Mouse (Mus musculus) retina, adult 2 months (tissue): ENCODE results near the gene Dhrs4.

Source experiments
- DNase-seq: peaks from one replicate; pipeline ENCODE4 v3.0.0-alpha.2; 2012; ENCODE audit warnings: low read depth, low spot score

Gene Dhrs4

DNA sequence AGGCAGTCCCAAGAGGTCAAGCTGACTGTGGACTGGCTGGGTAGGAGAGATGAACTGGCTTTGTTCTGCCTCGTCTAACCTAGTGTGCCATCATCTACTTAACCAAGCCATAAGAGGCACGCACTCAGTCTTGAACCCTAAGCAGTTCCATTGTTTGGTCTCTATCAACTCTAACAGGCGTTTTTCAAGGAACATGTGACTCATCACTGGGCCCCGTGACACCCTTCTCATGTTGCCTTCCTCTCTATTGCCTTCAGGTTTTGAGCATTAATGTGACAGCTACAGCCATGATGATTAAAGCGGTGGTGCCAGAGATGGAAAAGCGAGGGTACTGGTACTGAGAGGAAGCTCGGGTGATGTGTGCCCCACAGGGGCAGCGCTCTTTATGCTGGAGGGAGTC is 8.3 kb downstream of the Dhrs4 start:
- no peak for DNase-seq

GRCm38 (mm10) chr14:55490361-55491201 is 12.0 kb downstream of the Dhrs4 start, which contains the start of gene Carmil3:
Gene Carmil3 (plus strand): TSS chr14:55490651.
- DNase-seq: peak; percentile 70

GRCm38 (mm10) chr14:55491291-55491833 is 12.8 kb downstream of the Dhrs4 start:
- DNase-seq: no peak

- no peak for DNase-seq
Observed at GRCm38 (mm10) chr14:55492103-55492502, 13.5 kb downstream of the Dhrs4 start.

- DNase-seq: no peak
Observed at GRCm38 (mm10) chr14:55495509-55496240, 17.1 kb downstream of the Dhrs4 start.

DNA sequence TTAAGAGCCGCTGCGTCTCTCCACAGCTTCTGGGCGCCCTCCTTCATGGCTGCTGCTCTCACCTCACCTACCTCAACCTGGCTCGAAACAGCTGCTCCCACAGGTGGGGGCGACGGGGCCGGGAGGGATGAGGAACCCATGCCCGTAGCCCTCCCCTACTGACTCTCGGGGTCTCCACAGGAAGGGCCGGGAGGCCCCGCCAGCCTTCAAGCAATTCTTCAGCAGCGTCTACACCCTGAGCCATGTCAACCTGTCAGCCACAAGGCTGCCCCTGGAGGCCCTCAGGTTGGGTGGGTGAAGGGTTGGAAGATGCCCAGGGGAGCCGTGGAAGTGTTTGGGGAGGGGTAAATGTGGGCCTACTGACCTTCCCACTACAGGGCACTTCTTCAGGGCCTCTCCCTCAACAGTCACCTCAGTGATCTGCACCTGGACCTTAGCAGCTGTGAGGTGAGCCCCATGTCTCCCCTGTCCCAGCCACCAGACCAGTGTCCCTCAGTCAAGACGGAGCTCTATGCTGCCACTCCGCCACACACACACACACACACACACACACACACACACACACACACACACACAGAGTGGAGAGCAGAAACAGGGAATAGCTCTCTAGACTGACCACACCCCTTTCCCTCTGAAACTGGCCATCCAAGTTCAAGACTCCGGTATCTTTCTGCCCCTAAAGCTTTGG is 18.3 kb downstream of the Dhrs4 start:
- no peak for DNase-seq

DNA sequence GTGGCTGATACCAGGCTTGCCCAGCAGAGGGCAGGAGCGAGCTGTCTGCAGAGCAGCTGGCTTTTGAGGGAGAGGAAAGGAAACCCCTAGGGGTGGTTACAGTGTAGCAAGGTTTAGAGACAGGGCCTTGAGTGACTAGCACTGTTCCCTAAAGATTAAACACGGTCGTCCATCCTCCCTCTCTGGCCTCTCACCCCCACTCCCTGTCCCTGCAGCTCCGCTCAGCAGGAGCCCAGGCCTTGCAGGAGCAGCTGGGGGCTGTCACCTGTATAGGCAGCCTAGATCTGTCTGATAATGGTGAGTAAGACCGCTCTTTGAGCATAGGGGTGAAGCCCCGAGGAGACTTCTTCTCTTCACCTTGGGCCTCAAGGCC is 18.9 kb downstream of the Dhrs4 start:
- DNase-seq: no peak

- no peak for DNase-seq
Observed at GRCm38 (mm10) chr14:55505612-55506011, 27.1 kb downstream of the Dhrs4 start.

DNA sequence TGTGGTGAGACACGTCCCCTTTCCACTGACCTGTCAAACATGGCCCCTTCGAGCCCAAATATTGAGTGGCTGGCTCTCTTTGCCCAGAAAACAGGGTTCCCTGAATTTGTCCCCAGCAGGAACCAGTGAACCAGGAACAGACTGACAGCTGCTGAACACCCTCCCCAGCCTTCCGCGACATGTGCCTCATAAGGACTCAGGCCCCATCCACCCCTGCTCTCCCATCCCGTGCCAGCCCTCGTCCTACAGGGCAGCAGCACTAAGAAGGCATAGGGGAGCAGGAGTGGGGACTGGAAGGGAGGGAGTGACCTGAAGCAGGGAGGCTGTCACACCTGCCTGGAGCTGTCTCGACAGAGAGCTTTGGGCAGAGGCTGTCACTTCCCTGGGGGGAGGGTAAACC is 29.2 kb downstream of the Dhrs4 start:
- no peak for DNase-seq

DNA sequence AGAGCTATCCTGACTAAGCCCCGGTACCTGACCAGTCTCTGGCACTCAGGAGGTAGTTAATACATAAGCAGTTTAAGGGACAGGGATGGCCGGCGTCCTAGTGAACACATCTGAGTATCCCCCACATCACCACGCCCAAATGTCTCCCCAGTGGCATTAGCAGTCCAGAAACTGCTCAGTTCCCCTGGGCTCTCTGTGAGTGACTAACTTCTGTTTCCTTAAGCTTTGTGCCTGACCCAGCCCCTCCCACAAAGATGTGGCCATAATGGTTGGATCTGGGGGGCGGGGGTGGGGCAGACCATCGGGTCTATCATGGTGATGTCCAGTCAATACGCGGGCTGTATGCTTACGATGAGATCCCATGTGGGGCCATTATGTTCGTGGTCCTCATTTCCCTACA is 31.0 kb downstream of the Dhrs4 start:
- no peak for DNase-seq

GRCm38 (mm10) chr14:55510125-55510731 is 31.7 kb downstream of the Dhrs4 start, which contains the start of gene Cpne6:
Gene Cpne6 (plus strand): TSS chr14:55510445.
- DNase-seq: no peak

- no peak for DNase-seq
Observed at GRCm38 (mm10) chr14:55511037-55511436, 32.5 kb downstream of the Dhrs4 start.

- no peak for DNase-seq
Observed at GRCm38 (mm10) chr14:55513927-55514326, 35.4 kb downstream of the Dhrs4 start.

GRCm38 (mm10) chr14:55515846-55516245 is 37.3 kb downstream of the Dhrs4 start:
- no peak for DNase-seq

GRCm38 (mm10) chr14:55518897-55519296 is 40.3 kb downstream of the Dhrs4 start:
- no peak for DNase-seq

- no peak for DNase-seq
Observed at GRCm38 (mm10) chr14:55519604-55520003, 41.0 kb downstream of the Dhrs4 start.

- DNase-seq: peak; percentile 88
Observed at GRCm38 (mm10) chr14:55520451-55521361, 42.1 kb downstream of the Dhrs4 start.

GRCm38 (mm10) chr14:55524062-55524461 is 45.5 kb downstream of the Dhrs4 start:
- DNase-seq: peak; percentile 71

- peak; percentile 86 for DNase-seq
Observed at GRCm38 (mm10) chr14:55524785-55525184, 46.2 kb downstream of the Dhrs4 start, which contains the start of gene Nrl. Gene Nrl (minus strand): TSS chr14:55524981.

DNA sequence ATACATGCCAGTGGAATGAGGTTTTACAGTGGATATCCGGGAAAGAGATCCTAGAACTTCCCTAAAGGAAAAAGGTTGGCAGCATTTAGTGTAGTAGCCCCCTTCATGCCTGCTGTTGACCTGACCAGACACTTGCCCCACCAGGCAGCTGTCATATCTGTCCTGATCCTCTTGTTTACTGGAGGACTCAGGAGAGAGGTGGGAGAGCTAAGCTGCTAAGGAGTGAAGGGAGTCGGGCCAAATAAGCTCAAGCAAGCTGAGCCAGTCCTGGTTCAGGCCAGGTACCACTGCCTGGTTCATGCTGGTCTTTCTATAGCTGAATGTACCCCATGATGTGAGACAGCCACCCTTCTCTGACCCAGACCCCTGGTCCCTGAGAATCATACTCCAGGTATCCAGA is 48.1 kb downstream of the Dhrs4 start:
- no peak for DNase-seq
